Mouse (Mus musculus) heart, postnatal 0 days (tissue): ENCODE results near the gene Foxf1. TPM values are rescaled to one million over a fixed set of nuclear protein-coding genes. Genes with fewer than 3 reads are reported as not detected.

Source experiments
- ATAC-seq: fragments of 200-750 bp; cut with Nextera tagmentation; 2 replicates; pipeline ENCODE4 v1.8.0; 2017; ENCODE audit warnings: low read depth, moderate number of reproducible peaks, moderate library complexity; ENCODE audit not compliant: insufficient read depth
- DNase-seq: peaks from one replicate; pipeline ENCODE4 v3.0.0-alpha.2; 2016; ENCODE audit warnings: low spot score
- H3K27ac ChIP-seq: fragments of 300-500 bp; sonication (generic); 2 replicates; pipeline ENCODE4 v1.5.1; 2014; ENCODE audit warnings: low read depth, mild to moderate bottlenecking
- H3K27me3 ChIP-seq: fragments of 300-500 bp; sonication (generic); 2 replicates; pipeline ENCODE4 v1.6.1; 2014; ENCODE audit warnings: low read length, mixed read lengths; ENCODE audit not compliant: control insufficient read depth, insufficient read depth
- H3K36me3 ChIP-seq: fragments of 300-500 bp; sonication (generic); replicated peaks from 2 replicates; pipeline ENCODE4 v1.6.1; 2014; ENCODE audit warnings: low read length, mixed read lengths; ENCODE audit not compliant: control insufficient read depth, insufficient read depth
- H3K4me1 ChIP-seq: fragments of 300-500 bp; sonication (generic); 2 replicates; pipeline ENCODE4 v1.6.1; 2014; ENCODE audit warnings: antibody characterized with exemption; ENCODE audit not compliant: control insufficient read depth, insufficient read depth
- H3K4me2 ChIP-seq: fragments of 300-500 bp; sonication (generic); 2 replicates; pipeline ENCODE4 v1.6.1; 2014; ENCODE audit warnings: low read depth, mild to moderate bottlenecking, low read length, moderate library complexity
- H3K4me3 ChIP-seq: fragments of 300-500 bp; sonication (generic); 2 replicates; pipeline ENCODE4 v1.5.1; 2014; ENCODE audit warnings: low read depth, low read length
- H3K9ac ChIP-seq: fragments of 300-500 bp; sonication (generic); replicated peaks from 2 replicates; pipeline ENCODE4 v1.6.1; 2014; ENCODE audit warnings: low read depth, low read length, mixed read lengths
- H3K9me3 ChIP-seq: fragments of 300-500 bp; sonication (generic); replicated peaks from 2 replicates; pipeline ENCODE4 v1.6.1; 2016; ENCODE audit warnings: low read length; ENCODE audit not compliant: control insufficient read depth
- CTCF ChIP-seq: IDR thresholded peaks from 2 replicates; pipeline ENCODE4 v1.5.1; 2016; ENCODE audit warnings: antibody characterized with exemption, control low read depth, low read depth
- EP300 ChIP-seq: IDR thresholded peaks from 2 replicates; pipeline ENCODE4 v1.6.1; 2016; ENCODE audit warnings: antibody characterized with exemption, low read depth
- WGBS: fragments of 180-500 bp; shearing (Covaris S2); extraction: QIAGEN DNeasy Blood & Tissue Kit; methylation state at CpG from one replicate; pipeline ENCODE4 v1.1.7; 2014; 5-methylcytosine and 5-hydroxymethylcytosine counted together
- polyA plus RNA-seq: library from polyadenylated mRNA; unstranded; fragments of >200 nt; fragmentation: Nextera tagmentation; extraction: Ambion mirVana; gene quantifications from 2 replicates; pipeline ENCODE4 v1.2.1, GENCODE M21; 2015
- total RNA-seq: library from RNA; depleted of rRNA; stranded (reverse); fragments of >200 nt; gene quantifications from 2 replicates; pipeline ENCODE4 v1.2.3, GENCODE M21; 2014; ENCODE audit warnings: low replicate concordance

Foxf1 gene
- total and polyA plus RNA-seq, 2 experiments from 2014 or later = 0.23 to 3.1 TPM

DNA sequence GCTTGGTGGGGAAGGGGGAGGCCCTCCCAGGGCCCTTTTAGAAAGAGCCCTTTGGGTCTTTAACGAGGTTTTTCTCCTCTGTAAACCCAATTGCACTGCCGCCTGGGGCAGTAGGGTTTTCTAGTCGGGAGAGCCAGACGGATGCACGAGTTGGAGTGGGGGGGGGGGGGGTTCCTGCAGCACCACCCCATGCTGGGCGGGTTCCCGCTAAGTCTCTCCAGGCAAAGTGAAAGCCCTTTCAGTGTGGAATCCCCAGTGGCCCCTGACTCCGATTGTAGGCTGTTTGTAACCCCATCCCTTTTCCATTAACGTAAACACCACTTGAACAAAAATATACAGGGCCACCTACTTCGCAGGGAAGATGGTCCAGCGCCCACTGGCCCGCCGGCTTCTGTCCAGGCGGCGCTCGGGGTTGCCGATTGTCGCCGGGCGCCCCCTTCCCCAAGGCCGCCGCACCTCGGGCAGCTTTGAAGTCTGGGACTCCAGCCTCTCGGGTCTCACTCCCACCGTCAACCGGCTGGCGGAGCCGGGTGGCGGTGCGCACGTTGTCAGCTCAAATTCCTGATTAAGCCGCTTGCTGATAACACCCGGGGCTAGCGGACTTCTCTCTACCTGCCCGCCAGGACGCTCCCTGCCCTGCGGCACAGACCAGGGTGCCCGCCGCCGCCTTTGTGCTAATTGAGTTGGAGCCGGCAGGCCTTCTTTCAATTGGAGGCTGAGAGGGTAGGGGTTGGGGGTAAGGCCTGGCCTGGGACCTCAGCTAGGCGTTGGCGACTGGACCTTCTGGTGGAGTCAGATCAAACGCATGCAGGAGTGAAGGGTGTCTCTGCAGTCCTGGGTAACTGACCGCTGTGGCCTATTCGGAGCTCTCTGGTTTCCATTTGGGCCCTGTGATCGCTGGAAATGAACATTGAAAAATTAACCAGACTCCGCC lies 10.7 kb upstream of the Foxf1 start:
- H3K9me3 ChIP-seq = no peaks in the 10 kb centered on the region
- no peak overlapping the region for H3K9ac ChIP-seq
- 2% methylated on average over 48 of the region's 48 CpGs for WGBS
- H3K27me3 ChIP-seq = peaks cover 98% of the 10 kb centered on the region
- no peak for TF ChIP-seq EP300
- no peak for TF ChIP-seq CTCF
- peaks cover 5% of the 10 kb centered on the region; the same call in 1 of the 2 replicates for H3K4me1 ChIP-seq
- DNase-seq = no peak
- no peaks in the 10 kb centered on the region for H3K36me3 ChIP-seq
- peak overlapping the region; percentile 51 for H3K4me2 ChIP-seq
- no peak overlapping the region for H3K27ac ChIP-seq
- H3K4me3 ChIP-seq = peak overlapping the region; percentile 37
- no peak for ATAC-seq

GRCm38 (mm10) chr8:121074108-121074847 lies 9.9 kb upstream of the Foxf1 start:
- DNase-seq (no peak), ATAC-seq (no peak)
- Histone ChIP-seq H3K9ac (no peak overlapping the region), H3K27me3 (peaks cover 99% of the 10 kb centered on the region), H3K4me1 (peaks cover 5% of the 10 kb centered on the region; the same call in 1 of the 2 replicates), H3K4me2 (no peak overlapping the region), H3K36me3 (no peaks in the 10 kb centered on the region), H3K27ac (no peak overlapping the region), H3K9me3 (no peaks in the 10 kb centered on the region), H3K4me3 (0 out of 2 replicates have a peak overlapping the region, but pooled peaks have one; percentile 37)
- 5% methylated on average over 15 of the region's 15 CpGs for WGBS
- no peak for TF ChIP-seq CTCF
- TF ChIP-seq EP300 = no peak

DNA sequence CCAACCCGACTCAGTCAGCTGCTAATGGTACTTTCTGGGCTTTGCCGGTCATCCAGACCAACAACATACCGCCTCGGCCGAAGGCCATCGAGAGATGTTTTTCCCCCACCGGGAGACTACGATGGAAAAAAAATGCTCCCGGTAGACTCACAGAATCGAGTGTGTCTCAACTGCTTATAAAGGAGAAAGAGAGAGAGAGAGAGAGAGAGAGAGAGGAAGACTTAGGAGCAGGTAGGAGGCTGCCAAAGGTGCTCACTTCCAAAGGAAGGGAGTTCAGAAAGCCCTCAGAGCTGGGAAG lies 9.4 kb upstream of the Foxf1 start:
- no peak overlapping the region for H3K9ac ChIP-seq
- peaks cover 99% of the 10 kb centered on the region for H3K27me3 ChIP-seq
- H3K36me3 ChIP-seq = no peaks in the 10 kb centered on the region
- DNase-seq = no peak
- ATAC-seq = no peak
- H3K4me1 ChIP-seq = peaks cover 5% of the 10 kb centered on the region; the same call in 1 of the 2 replicates
- H3K27ac ChIP-seq = no peak overlapping the region
- H3K4me2 ChIP-seq = no peak overlapping the region
- TF ChIP-seq EP300 = no peak
- no peak for TF ChIP-seq CTCF
- H3K9me3 ChIP-seq = no peaks in the 10 kb centered on the region
- H3K4me3 ChIP-seq = no peak overlapping the region
- 1% methylated on average over 10 of the region's 10 CpGs for WGBS

- H3K36me3 ChIP-seq = no peaks in the 10 kb centered on the region
- DNase-seq = no peak
- no peak overlapping the region for H3K4me2 ChIP-seq
- H3K9me3 ChIP-seq = no peaks in the 10 kb centered on the region
- no peak overlapping the region for H3K4me3 ChIP-seq
- H3K27ac ChIP-seq = no peak overlapping the region
- 5% methylated on average over 13 of the region's 13 CpGs for WGBS
- peaks cover 5% of the 10 kb centered on the region; the same call in 1 of the 2 replicates for H3K4me1 ChIP-seq
- H3K27me3 ChIP-seq = peaks cover 99% of the 10 kb centered on the region
- TF ChIP-seq CTCF = no peak
- TF ChIP-seq EP300 = no peak
- H3K9ac ChIP-seq = no peak overlapping the region
- ATAC-seq = no peak
Measured at GRCm38 (mm10) chr8:121075936-121076335, 8.2 kb upstream of the Foxf1 start.

DNA sequence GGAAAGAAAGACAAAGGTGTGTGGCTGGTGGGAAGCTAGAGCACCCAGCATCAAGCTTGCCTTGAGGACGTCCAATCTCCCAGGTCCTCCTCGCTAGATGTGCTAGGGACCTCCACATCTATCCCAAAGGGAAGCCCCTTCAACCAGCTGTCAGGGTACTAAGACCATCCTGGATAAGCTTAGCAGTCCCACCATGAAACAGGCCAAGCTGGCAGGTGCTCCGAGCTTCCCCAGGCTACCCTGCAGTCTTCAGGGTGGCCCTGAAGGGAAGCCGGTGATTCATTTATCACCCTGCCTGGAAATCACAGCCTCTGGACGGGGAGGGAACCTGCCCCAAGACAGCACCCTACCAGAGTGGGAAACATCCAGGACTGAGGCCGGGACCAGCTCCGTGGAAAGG lies 7.6 kb upstream of the Foxf1 start:
- H3K4me1 ChIP-seq = peaks cover 5% of the 10 kb centered on the region; the same call in 1 of the 2 replicates
- H3K4me3 ChIP-seq = no peak overlapping the region
- no peaks in the 10 kb centered on the region for H3K36me3 ChIP-seq
- ATAC-seq (no peak), DNase-seq (no peak)
- 14% methylated on average over 7 of the region's 7 CpGs for WGBS
- H3K4me2 ChIP-seq = no peak overlapping the region
- no peaks in the 10 kb centered on the region for H3K9me3 ChIP-seq
- TF ChIP-seq EP300 (no peak), CTCF (no peak)
- H3K27me3 ChIP-seq = peaks cover 99% of the 10 kb centered on the region
- no peak overlapping the region for H3K27ac ChIP-seq
- H3K9ac ChIP-seq = no peak overlapping the region
